Mouse (Mus musculus): ENCODE measurements around the gene Serpinb9.

- TF ChIP-seq POLR2A (IDR thresholded peaks at IDR 0.05; ENCODE audit: low read depth, low read length) (no peak), CTCF (IDR thresholded peaks at IDR 0.05; ENCODE audit: extremely low read depth, insufficient read length, insufficient replicate concordance, low read depth, low read length) (no peak)
These were observed 40.5 kb downstream of the Serpinb9 start for GRCm38 (mm10) chr13:33043542-33043941.
